Mouse (Mus musculus) naive thymus-derived CD4-positive, alpha-beta T cell, adult 2 months (primary cell): Measurements from ENCODE around the gene Vmn2r81.
"Not testable (repeated sequence)": the region's sequence is repeated elsewhere in the genome, so short reads cannot be mapped to it uniquely, and the experiment has no call there.

Experiments used
- DNase-seq: peaks from one replicate; pipeline ENCODE4 v3.0.0-alpha.2; 2011; ENCODE audit warnings: low read depth

Gene Vmn2r81

GRCm38 (mm10) chr10:79247392-79247791 lies at the start of gene Vmn2r81:
Gene Vmn2r81 (plus strand): TSS chr10:79247692.
- not testable (repeated sequence) for DNase-seq

DNA sequence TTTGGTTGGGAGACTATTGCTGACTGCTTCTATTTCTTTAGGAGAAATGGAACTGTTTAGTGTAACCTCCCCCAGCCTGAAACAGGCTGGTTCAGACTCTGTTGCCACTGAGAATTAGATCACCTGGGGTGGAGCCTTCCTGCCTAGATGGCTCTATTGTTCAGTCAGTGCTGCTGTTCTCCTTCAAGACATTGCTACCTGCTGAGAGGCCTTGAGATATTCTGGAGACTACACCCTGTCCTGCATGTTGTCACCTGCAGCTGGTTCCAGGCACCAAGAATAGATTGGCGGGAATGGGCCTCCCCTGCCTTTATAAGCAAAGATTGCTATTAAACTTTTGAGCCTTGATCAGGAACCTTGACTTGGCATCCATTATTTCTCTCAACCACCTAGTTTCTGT lies 47.5 kb upstream of the Vmn2r81 start:
- DNase-seq = not testable (repeated sequence)

DNA sequence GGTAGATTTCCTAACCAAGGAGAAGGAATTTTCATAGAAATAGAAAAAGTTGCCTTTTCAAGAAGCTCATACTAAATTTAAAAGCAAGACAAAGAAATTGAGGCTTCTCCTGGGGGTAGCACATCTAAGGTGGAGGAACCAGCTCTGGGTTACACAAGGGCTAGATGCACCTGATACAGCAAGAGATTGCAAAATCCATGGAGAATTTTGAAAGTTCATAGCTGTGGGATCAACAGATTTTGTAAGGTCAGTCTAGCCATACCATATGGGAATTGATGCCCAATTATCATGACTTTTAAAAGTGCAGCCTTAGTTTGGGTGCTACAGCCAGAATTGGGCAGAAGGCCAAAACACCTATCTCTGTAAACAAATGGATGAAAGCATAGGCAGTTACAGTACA lies 27.1 kb upstream of the Vmn2r81 start:
- DNase-seq = no peak

DNA sequence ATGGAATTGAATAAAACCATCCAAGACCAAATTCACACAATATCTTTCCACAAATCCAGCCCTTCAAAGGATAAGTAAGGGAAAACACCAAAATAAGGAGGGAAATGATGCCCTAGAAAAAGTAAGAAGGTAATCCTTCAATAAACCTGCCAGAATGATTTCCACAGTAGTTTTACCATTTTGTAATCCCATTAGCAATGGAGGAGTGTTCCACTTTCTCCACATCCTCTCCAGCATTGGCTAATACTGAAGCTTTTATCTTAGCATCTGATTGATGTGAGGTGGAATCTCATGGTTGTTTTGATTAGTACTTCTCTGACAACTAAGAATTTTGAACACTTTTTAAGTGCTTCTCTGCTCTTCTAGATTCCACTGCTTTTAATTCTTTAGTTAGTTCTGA lies 25.9 kb upstream of the Vmn2r81 start:
- DNase-seq = no peak

- no peak for DNase-seq
Observed at GRCm38 (mm10) chr10:79222214-79222613, 25.3 kb upstream of the Vmn2r81 start.

- DNase-seq = not testable (repeated sequence)
Observed at GRCm38 (mm10) chr10:79322033-79322736, 74.7 kb downstream of the Vmn2r81 start.

DNA sequence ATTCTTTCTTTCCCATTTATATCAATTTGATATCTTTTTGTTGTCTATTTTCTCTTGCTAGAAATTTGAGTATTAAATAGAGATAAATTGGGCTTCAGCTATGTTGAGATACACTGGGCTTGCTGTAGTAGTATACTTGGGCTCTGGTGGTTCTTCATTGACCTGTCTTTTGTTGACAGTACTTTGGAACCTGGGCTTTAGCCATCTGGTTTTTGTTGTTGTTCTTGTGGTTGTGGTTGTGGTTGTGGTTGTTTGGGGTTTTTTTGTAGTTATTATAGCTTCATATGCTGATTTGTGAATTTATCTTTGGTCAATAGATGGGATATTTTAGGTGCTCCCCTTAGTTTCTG lies 75.2 kb downstream of the Vmn2r81 start:
- no peak for DNase-seq
